Mouse (Mus musculus) natural killer cell, adult 2 months (primary cell): ENCODE data around the gene Nomo1.

Experiments
- DNase-seq, 2 experiments: peaks; one replicate each; pipeline ENCODE4 v3.0.0; 2022; ENCODE audit warnings: low spot score in 2 of 2

Gene Nomo1

GRCm38 (mm10) chr7:46045882-46046281 is 12.4 kb downstream of the Nomo1 start:
- no peak for DNase-seq

- DNase-seq: no peak
These were observed 14.5 kb downstream of the Nomo1 start for GRCm38 (mm10) chr7:46047873-46048562.

- DNase-seq: no peak
These were observed 16.5 kb downstream of the Nomo1 start for GRCm38 (mm10) chr7:46049981-46050380.

- peak in 1 of 2 experiments; percentile 11 for DNase-seq
These were observed 18.8 kb downstream of the Nomo1 start for GRCm38 (mm10) chr7:46052161-46052821.

- DNase-seq: no peak
These were observed 20.1 kb downstream of the Nomo1 start for GRCm38 (mm10) chr7:46053566-46053965.

- DNase-seq: peak; percentile 56 to 58
These were observed 25.4 kb downstream of the Nomo1 start for GRCm38 (mm10) chr7:46058882-46059281.

GRCm38 (mm10) chr7:46060688-46061087 is 27.2 kb downstream of the Nomo1 start:
- no peak for DNase-seq

GRCm38 (mm10) chr7:46061614-46062013 is 28.1 kb downstream of the Nomo1 start:
- DNase-seq: no peak

GRCm38 (mm10) chr7:46063296-46063695 is 29.8 kb downstream of the Nomo1 start:
- DNase-seq: no peak

GRCm38 (mm10) chr7:46068831-46069230 is 35.3 kb downstream of the Nomo1 start:
- DNase-seq: no peak

- DNase-seq: no peak
These were observed 43.3 kb downstream of the Nomo1 start for GRCm38 (mm10) chr7:46076844-46077243.

- DNase-seq: no peak
These were observed 44.2 kb downstream of the Nomo1 start for GRCm38 (mm10) chr7:46077675-46078074.

- no peak for DNase-seq
These were observed 50.5 kb downstream of the Nomo1 start for GRCm38 (mm10) chr7:46084024-46084423.

GRCm38 (mm10) chr7:46084839-46085513 is 51.5 kb downstream of the Nomo1 start:
- no peak for DNase-seq

- DNase-seq: no peak
These were observed 52.9 kb downstream of the Nomo1 start for GRCm38 (mm10) chr7:46086378-46086777.

GRCm38 (mm10) chr7:46088241-46088640 is 54.7 kb downstream of the Nomo1 start:
- DNase-seq: no peak

- DNase-seq: no peak
These were observed 59.3 kb downstream of the Nomo1 start for GRCm38 (mm10) chr7:46092803-46093202.

- peak; percentile 36 to 51 for DNase-seq
These were observed 62.6 kb downstream of the Nomo1 start for GRCm38 (mm10) chr7:46096136-46096535.

- no peak for DNase-seq
These were observed 63.9 kb downstream of the Nomo1 start for GRCm38 (mm10) chr7:46097319-46097783.

- no peak for DNase-seq
These were observed 64.9 kb downstream of the Nomo1 start for GRCm38 (mm10) chr7:46098221-46098918.

GRCm38 (mm10) chr7:46098919-46099286 is 65.4 kb downstream of the Nomo1 start:
- DNase-seq: no peak

- DNase-seq: no peak
These were observed 66.2 kb downstream of the Nomo1 start for GRCm38 (mm10) chr7:46099682-46100081.
